Mouse (Mus musculus) limb, embryonic 14.5 days (tissue): Measurements from ENCODE around the gene Arhgap44. TPM values are rescaled to one million over a fixed set of nuclear protein-coding genes. Genes with fewer than 3 reads are reported as not detected.

ENCODE experiments used
- ATAC-seq: fragments of 200-750 bp; cut with Nextera tagmentation; 2 replicates; pipeline ENCODE4 v1.8.0; 2017; ENCODE audit warnings: low read depth, moderate number of reproducible peaks, moderate TSS enrichment; ENCODE audit not compliant: low FRiP score
- DNase-seq: peaks from one replicate; pipeline ENCODE4 v3.0.0-alpha.2; 2015; ENCODE audit warnings: low spot score
- H3K27ac ChIP-seq: fragments of 300-500 bp; sonication (generic); replicated peaks from 2 replicates; pipeline ENCODE4 v1.5.1; 2014; ENCODE audit warnings: low read depth, mild to moderate bottlenecking, low read length, moderate library complexity, mixed read lengths
- H3K27me3 ChIP-seq: fragments of 300-500 bp; sonication (generic); 2 replicates; pipeline ENCODE4 v1.6.1; 2014; ENCODE audit warnings: low read length, mixed read lengths; ENCODE audit not compliant: control insufficient read depth, insufficient read depth
- H3K36me3 ChIP-seq: fragments of 300-500 bp; sonication (generic); 2 replicates; pipeline ENCODE4 v1.6.1; 2014; ENCODE audit warnings: mild to moderate bottlenecking, low read length, moderate library complexity, mixed read lengths; ENCODE audit not compliant: control insufficient read depth, insufficient read depth
- H3K4me1 ChIP-seq: fragments of 300-500 bp; sonication (generic); 2 replicates; pipeline ENCODE4 v1.6.1; 2014; ENCODE audit warnings: antibody characterized with exemption, low read length, mixed read lengths; ENCODE audit not compliant: control insufficient read depth, insufficient read depth
- H3K4me2 ChIP-seq: fragments of 300-500 bp; sonication (generic); replicated peaks from 2 replicates; pipeline ENCODE4 v1.6.1; 2014; ENCODE audit warnings: low read depth, mild to moderate bottlenecking, low read length, moderate library complexity; ENCODE audit not compliant: severe bottlenecking
- H3K4me3 ChIP-seq: fragments of 300-500 bp; sonication (generic); replicated peaks from 2 replicates; pipeline ENCODE4 v1.5.1; 2014; ENCODE audit warnings: low read length
- H3K9ac ChIP-seq: fragments of 300-500 bp; sonication (generic); 2 replicates; pipeline ENCODE4 v1.6.1; 2014; ENCODE audit warnings: mild to moderate bottlenecking, low read depth, low read length, moderate library complexity; ENCODE audit not compliant: severe bottlenecking
- H3K9me3 ChIP-seq: fragments of 300-500 bp; sonication (generic); 2 replicates; pipeline ENCODE4 v1.6.1; 2016; ENCODE audit warnings: low read length; ENCODE audit not compliant: control insufficient read depth
- POLR2A ChIP-seq: fragments of 200-500 bp; IDR thresholded peaks from 2 replicates; pipeline ENCODE4 v1.8.0; 2012; ENCODE audit warnings: inconsistent platforms, mild to moderate bottlenecking, moderate library complexity, borderline replicate concordance; ENCODE audit not compliant: insufficient read depth, insufficient read length; ENCODE audit errors: extremely low read depth
- WGBS: fragments of 180-500 bp; shearing (Covaris S2); extraction: QIAGEN DNeasy Blood & Tissue Kit; methylation state at CpG from one replicate; pipeline ENCODE4 v1.1.7; 2014; 5-methylcytosine and 5-hydroxymethylcytosine counted together
- polyA plus RNA-seq, 2 experiments: library from polyadenylated mRNA; depleted of rRNA in 1 of 2; stranded (reverse) in 1 of 2; unstranded in 1 of 2; fragments of >200 nt; fragmentation: Nextera tagmentation in 1 of 2; extraction: Ambion mirVana in 1 of 2; gene quantifications; 2 replicates each; pipeline versions ENCODE4 v1.2.1 to v1.2.3; 2012 to 2014

The Arhgap44 gene
- polyA plus RNA-seq, 2 experiments: 5.0 to 6.2 TPM

- ATAC-seq (no peak), DNase-seq (no peak)
- Histone ChIP-seq H3K36me3 (no peaks in the 10 kb centered on the region), H3K4me2 (no peak overlapping the region), H3K4me1 (no peaks in the 10 kb centered on the region), H3K9me3 (no peaks in the 10 kb centered on the region), H3K4me3 (no peak overlapping the region), H3K27ac (no peak overlapping the region), H3K9ac (no peak overlapping the region), H3K27me3 (no peaks in the 10 kb centered on the region)
- no peak for TF ChIP-seq POLR2A
- 56% methylated on average over 8 of the region's 8 CpGs for WGBS
Measured at GRCm38 (mm10) chr11:65124913-65125418, 37.8 kb downstream of the Arhgap44 start.

- Histone ChIP-seq H3K4me2 (no peak overlapping the region), H3K4me1 (no peaks in the 10 kb centered on the region), H3K4me3 (no peak overlapping the region), H3K9ac (no peak overlapping the region), H3K27ac (no peak overlapping the region), H3K36me3 (no peaks in the 10 kb centered on the region), H3K27me3 (no peaks in the 10 kb centered on the region), H3K9me3 (no peaks in the 10 kb centered on the region)
- no peak for ATAC-seq
- WGBS: 82% methylated on average over 4 of the region's 4 CpGs
- no peak for DNase-seq
- TF ChIP-seq POLR2A: no peak
Measured at GRCm38 (mm10) chr11:65120276-65120675, 42.5 kb downstream of the Arhgap44 start.

- 88% methylated on average over 6 of the region's 6 CpGs for WGBS
Measured at GRCm38 (mm10) chr11:65115811-65116210, 47.0 kb downstream of the Arhgap44 start.

GRCm38 (mm10) chr11:65112086-65112485 lies 50.7 kb downstream of the Arhgap44 start:
- Histone ChIP-seq H3K27ac (no peak overlapping the region), H3K9me3 (no peaks in the 10 kb centered on the region), H3K4me2 (no peak overlapping the region), H3K27me3 (no peaks in the 10 kb centered on the region), H3K36me3 (no peaks in the 10 kb centered on the region), H3K4me1 (peaks cover 3% of the 10 kb centered on the region; the same call in 1 of the 2 replicates), H3K9ac (no peak overlapping the region), H3K4me3 (no peak overlapping the region)
- no peak for ATAC-seq
- 36% methylated on average over 4 of the region's 4 CpGs for WGBS
- TF ChIP-seq POLR2A: no peak
- DNase-seq: no peak

More at GRCm38 (mm10) chr11:65115811-65116210, 47.0 kb downstream of the Arhgap44 start:
- no peaks in the 10 kb centered on the region for H3K27me3 ChIP-seq
- DNase-seq (no peak), ATAC-seq (no peak)
- H3K4me3 ChIP-seq: no peak overlapping the region
- no peak overlapping the region for H3K9ac ChIP-seq
- H3K9me3 ChIP-seq: no peaks in the 10 kb centered on the region
- H3K27ac ChIP-seq: no peak overlapping the region
- H3K4me1 ChIP-seq: peaks cover 3% of the 10 kb centered on the region; the same call in 1 of the 2 replicates
- no peak for TF ChIP-seq POLR2A
- H3K4me2 ChIP-seq: no peak overlapping the region
- no peaks in the 10 kb centered on the region for H3K36me3 ChIP-seq

GRCm38 (mm10) chr11:65111651-65112050 lies 51.1 kb downstream of the Arhgap44 start:
- Histone ChIP-seq H3K9ac (no peak overlapping the region), H3K27me3 (no peaks in the 10 kb centered on the region), H3K4me3 (no peak overlapping the region), H3K4me2 (no peak overlapping the region), H3K36me3 (no peaks in the 10 kb centered on the region), H3K4me1 (peaks cover 3% of the 10 kb centered on the region; the same call in 1 of the 2 replicates), H3K27ac (no peak overlapping the region), H3K9me3 (no peaks in the 10 kb centered on the region)
- DNase-seq: no peak
- ATAC-seq: no peak
- TF ChIP-seq POLR2A: no peak
- 50% methylated on average over 5 of the region's 5 CpGs for WGBS

GRCm38 (mm10) chr11:65110058-65110457 lies 52.7 kb downstream of the Arhgap44 start:
- TF ChIP-seq POLR2A: no peak
- ATAC-seq (no peak), DNase-seq (no peak)
- Histone ChIP-seq H3K9ac (no peak overlapping the region), H3K4me3 (no peak overlapping the region), H3K27ac (no peak overlapping the region), H3K9me3 (no peaks in the 10 kb centered on the region), H3K4me1 (peaks cover 3% of the 10 kb centered on the region; the same call in 1 of the 2 replicates), H3K36me3 (no peaks in the 10 kb centered on the region), H3K27me3 (no peaks in the 10 kb centered on the region), H3K4me2 (no peak overlapping the region)
- 77% methylated on average over 10 of the region's 10 CpGs for WGBS
